Mouse (Mus musculus) regulatory T cell (primary cell): Measurements from ENCODE around the gene Scamp2.

ENCODE experiments used
- in situ Hi-C: fragments of 300-600 bp; cut with MboI, MseI; formaldehyde crosslinking; loops from one replicate; pipeline ENCODE4 v1.15.1; 2025; ENCODE audit warnings: high pct_unique_total_duplicates

The Scamp2 gene

DNA sequence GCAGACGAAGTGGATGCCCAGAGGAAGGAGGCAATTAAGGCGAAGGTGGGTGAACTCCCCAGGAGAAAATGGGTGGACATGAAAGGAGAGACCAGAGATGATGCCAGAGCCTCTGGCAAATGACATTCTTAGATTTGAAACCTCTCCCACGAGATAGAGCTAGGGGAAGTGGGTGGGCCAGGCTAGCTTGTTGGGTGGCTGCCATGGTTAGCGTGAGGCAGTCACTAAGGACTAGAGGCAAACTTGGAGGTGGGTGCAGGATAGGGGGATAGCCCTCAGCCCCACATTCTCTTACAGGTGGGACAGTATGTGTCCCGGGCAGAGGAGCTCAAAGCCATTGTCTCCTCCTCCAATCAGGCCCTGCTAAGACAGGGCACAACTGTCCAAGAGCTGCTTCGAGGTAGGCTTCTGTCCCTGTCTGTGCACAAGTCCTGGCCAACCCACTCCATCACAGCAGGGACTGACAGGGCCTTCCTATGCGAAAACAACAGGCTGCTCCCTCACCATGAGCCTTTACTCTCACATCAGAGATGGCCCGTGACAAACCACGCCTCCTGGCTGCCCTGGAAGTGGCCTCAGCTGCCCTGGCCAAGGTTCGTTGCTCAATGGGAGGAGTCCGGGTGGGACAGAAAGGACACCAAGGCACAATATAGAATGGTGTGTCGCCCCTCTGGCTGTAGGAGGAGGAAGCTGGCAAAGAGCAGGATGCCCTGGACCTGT, 32.9 kb downstream of the Scamp2 start:
- in situ Hi-C loops = no loop called here

- in situ Hi-C loops = no loop called here
These were observed 33.4 kb downstream of the Scamp2 start for GRCm38 (mm10) chr9:57594174-57594509.

GRCm38 (mm10) chr9:57597265-57597664, 36.5 kb downstream of the Scamp2 start:
- in situ Hi-C loops = no loop called here

GRCm38 (mm10) chr9:57597929-57598382, 37.2 kb downstream of the Scamp2 start:
- in situ Hi-C loops = no loop called here

DNA sequence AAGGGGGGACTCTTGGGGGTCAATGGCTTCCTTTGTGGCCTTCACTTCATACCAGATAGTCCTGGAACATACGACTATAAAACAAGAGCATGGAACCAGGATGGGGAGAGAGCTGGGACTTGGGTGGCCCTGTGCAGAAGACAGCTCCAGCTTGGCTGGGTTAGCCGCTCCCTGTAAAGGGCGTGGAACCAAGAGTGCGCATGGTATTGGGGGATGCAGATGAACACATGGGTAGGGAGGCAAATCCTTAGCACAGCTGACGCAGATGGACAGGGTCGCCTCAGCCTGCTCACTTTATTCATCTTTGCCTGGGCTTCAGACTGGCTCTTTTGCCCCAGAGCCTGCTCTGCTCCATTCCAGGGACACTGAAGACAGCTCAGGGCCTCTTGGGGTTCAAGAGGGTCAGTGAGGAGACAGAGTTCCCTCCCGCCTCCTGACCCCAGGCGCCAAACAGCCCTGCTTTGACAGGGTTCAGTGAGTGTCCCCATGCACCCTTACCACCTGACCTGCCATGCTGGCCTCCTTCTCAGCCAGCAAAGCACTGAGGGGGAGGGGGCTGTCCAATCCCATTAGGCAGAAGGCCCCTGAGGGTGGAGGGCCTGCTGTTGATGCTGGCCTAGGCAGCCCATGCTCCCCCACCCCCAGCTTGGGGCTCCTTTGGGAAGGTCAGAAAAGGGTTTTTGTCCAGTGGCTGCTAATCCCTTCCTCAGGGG, 38.3 kb downstream of the Scamp2 start:
- in situ Hi-C loops = no loop called here

DNA sequence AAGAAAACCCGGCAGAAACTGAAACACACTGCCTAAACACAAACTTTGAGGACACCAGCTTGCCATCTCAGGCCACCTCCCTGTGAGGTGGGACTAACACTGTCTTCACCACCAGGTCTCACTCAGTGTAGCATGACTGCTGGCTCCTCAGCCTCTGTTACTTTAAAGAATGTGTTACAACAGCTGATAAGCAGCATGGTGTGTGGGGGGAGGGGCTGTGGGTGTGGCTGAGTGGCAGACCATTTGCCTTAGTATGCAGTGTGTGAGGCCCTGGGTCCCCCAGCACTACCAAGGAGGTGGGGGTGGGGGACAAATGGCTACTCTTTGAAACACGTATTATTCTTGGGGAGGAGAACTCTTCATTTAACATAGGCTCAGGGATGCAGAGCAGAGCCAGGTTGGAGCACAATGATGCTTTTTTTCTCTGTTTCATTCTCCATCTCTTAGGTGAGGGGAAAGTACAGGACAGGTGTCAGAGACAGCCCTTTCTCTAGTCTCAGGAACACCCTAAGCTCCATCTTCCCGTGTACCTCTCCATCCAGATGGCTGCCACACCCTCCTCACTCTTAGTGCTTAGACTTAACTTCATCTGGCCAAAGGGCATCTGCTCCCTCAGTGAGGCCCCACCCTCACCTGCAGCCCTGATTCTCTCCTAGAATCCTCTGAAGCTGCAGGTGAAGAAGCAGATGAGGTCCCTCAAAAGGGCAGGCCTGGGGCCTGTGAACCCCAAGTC, 40.0 kb downstream of the Scamp2 start:
- in situ Hi-C loops = no loop called here

GRCm38 (mm10) chr9:57601353-57601706, 40.6 kb downstream of the Scamp2 start:
- in situ Hi-C loops = no loop called here

GRCm38 (mm10) chr9:57602098-57602497, 41.4 kb downstream of the Scamp2 start:
- in situ Hi-C loops = no loop called here

GRCm38 (mm10) chr9:57604875-57605274, 44.1 kb downstream of the Scamp2 start:
- in situ Hi-C loops = no loop called here

GRCm38 (mm10) chr9:57605503-57605902, 44.8 kb downstream of the Scamp2 start:
- in situ Hi-C loops = no loop called here

- in situ Hi-C loops = no loop called here
These were observed 45.6 kb downstream of the Scamp2 start, which contains the start of gene Cplx3 for GRCm38 (mm10) chr9:57606139-57606851. Cplx3 (minus strand) TSS chr9:57606281.

DNA sequence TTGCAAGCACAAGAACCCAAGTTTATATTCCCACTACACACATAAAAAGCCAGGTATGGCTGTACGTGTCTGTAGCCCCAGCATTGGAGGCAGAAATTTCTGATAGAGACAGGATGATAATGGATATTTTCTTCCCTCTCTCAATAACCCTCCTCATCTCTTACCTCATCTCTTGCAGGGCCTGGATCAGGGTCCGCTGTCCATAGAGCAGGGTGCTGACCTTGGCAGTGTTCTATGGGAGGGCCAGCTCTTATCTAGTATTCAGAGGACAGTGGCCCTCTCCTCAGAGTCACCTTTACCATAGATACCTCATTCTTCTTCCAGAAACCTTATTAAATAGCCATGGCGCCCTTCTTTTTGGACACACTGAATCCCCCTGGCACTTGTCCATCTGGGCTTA, 49.1 kb downstream of the Scamp2 start:
- in situ Hi-C loops = no loop called here

GRCm38 (mm10) chr9:57610359-57610826, 49.6 kb downstream of the Scamp2 start:
- in situ Hi-C loops = no loop called here

DNA sequence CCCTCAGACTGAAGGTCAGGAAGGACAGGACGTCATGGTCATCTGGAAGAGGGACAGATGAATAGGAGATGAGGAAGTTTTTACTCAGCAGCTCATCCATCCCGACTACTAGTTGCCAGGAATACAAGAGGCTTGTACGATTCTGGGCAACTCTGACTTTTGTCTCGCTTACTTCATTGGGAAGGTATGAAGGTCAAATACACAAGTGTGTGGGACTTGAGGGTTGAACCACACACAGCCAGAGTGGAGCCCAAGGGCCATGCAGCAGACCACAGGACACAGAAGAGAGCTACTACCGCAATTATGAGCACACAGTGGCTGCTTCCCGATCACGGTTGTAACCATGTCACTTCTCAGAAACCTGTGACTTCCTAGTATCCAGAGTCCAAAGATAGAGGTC, 51.8 kb downstream of the Scamp2 start:
- in situ Hi-C loops = no loop called here

- in situ Hi-C loops = no loop called here
These were observed 53.2 kb downstream of the Scamp2 start for GRCm38 (mm10) chr9:57613975-57614374.

GRCm38 (mm10) chr9:57614786-57615185, 54.0 kb downstream of the Scamp2 start:
- in situ Hi-C loops = loop anchor here (5.0 kb wide), 1 partner anchor 43 kb away; no protein-coding TSS in a partner anchor

DNA sequence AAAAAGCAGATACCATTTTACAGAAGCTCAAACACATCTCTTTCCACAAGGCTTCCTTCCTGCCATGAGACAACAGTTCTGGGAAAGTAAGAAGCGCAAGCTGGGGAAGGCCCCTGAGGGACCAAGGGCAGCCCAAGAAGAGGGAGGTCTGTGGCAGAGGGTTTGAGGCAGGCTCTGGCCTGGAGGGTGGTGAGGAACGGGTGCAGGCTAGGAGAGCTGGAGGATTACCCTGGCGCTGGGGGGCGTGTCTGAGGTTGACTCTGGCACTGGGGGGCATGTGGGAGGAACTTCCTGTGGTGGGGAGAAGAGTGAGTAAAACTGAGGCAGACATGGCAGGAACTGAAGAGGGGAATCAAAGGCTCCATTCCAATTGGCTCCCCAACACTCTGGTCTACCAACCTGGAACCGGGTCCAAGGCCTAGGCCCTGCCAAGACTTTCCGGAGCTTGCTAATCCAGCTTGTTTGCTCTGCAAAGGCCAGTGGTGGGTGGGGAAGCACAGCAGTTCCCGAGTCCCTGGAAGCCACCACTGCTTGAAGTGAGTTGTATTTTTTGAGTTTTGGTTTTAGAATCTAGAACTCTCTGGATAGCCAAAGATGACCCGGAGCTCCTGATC, 56.9 kb downstream of the Scamp2 start:
- in situ Hi-C loops = loop anchor here (5.0 kb wide), 1 partner anchor 40 kb away; no protein-coding TSS in a partner anchor

DNA sequence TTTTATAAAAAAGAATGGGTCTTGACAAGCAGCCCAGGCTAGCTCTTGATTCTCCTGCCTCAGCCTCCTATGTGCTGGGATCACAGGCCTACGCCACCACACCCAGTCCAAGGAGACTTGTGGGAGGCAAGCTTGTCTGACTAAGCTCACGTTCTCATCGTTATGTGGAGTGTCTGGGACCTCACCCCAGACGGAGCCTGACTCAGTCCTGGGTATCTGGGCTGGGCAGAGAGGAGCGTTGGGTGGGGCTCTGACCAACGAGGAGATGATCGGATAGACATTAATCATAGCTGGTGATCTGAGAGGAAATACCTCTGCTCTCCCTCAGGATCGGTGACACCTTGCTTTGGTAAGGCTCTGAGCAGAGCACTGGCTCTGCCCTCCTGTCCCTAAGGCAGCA, 58.1 kb downstream of the Scamp2 start:
- in situ Hi-C loops = loop anchor here (5.0 kb wide), 1 partner anchor 38 kb away; no protein-coding TSS in a partner anchor

GRCm38 (mm10) chr9:57620674-57621073, 59.9 kb downstream of the Scamp2 start, which contains the start of gene Lman1l:
Lman1l (minus strand) TSS chr9:57620774.
- in situ Hi-C loops = no loop called here

DNA sequence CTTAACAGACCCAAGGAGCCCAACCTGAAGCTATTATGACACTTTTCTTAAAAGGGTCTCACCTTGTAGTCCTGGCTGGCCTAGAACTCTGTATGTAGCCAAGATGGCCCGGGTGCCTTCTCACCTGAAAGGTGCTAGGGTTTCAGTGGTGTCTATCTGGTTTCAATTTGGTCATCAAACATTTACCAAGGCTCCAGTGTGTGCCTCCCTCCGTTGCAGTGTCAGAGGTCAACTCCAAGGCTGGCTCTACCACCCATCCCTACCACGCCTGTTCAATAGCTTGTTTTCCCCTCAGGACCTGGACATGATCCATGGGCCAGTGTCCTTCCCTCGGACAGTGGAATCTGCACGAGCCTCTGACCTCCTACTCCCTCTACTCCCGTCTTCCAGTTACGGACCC, 63.6 kb downstream of the Scamp2 start:
- in situ Hi-C loops = no loop called here
